Mouse (Mus musculus) hindbrain, embryonic 13.5 days (tissue): ENCODE data around the gene Fam102a. TPM values are rescaled to one million over a fixed set of nuclear protein-coding genes. Genes with fewer than 3 reads are reported as not detected.

Experiments used
- ATAC-seq: fragments of 200-750 bp; cut with Nextera tagmentation; 2 replicates; pipeline ENCODE4 v1.8.0; 2017; ENCODE audit warnings: moderate TSS enrichment; ENCODE audit not compliant: low FRiP score
- H3K27ac ChIP-seq: fragments of 300-500 bp; sonication (generic); 2 replicates; pipeline ENCODE4 v1.5.1; 2015; ENCODE audit warnings: inconsistent platforms, mild to moderate bottlenecking, moderate library complexity
- H3K27me3 ChIP-seq: fragments of 300-500 bp; sonication (generic); 2 replicates; pipeline ENCODE4 v1.6.1; 2015; ENCODE audit warnings: mild to moderate bottlenecking, inconsistent platforms
- H3K36me3 ChIP-seq: fragments of 300-500 bp; sonication (generic); 2 replicates; pipeline ENCODE4 v1.6.1; 2015; ENCODE audit warnings: mild to moderate bottlenecking, inconsistent platforms
- H3K4me1 ChIP-seq: fragments of 300-500 bp; sonication (generic); replicated peaks from 2 replicates; pipeline ENCODE4 v1.6.1; 2015; ENCODE audit warnings: inconsistent platforms
- H3K4me2 ChIP-seq: fragments of 300-500 bp; sonication (generic); 2 replicates; pipeline ENCODE4 v1.6.1; 2015; ENCODE audit warnings: inconsistent platforms, mild to moderate bottlenecking, moderate library complexity
- H3K4me3 ChIP-seq: fragments of 300-500 bp; sonication (generic); 2 replicates; pipeline ENCODE4 v1.5.1; 2015; ENCODE audit warnings: mild to moderate bottlenecking, inconsistent platforms
- H3K9ac ChIP-seq: fragments of 300-500 bp; sonication (generic); 2 replicates; pipeline ENCODE4 v1.6.1; 2015; ENCODE audit warnings: mild to moderate bottlenecking, inconsistent platforms
- H3K9me3 ChIP-seq: fragments of 300-500 bp; sonication (generic); 2 replicates; pipeline ENCODE4 v1.6.1; 2016; ENCODE audit warnings: inconsistent platforms
- WGBS: fragments of 180-500 bp; shearing (Covaris S2); methylation state at CpG from one replicate; pipeline ENCODE4 v1.1.7; 2015; 5-methylcytosine and 5-hydroxymethylcytosine counted together
- polyA plus RNA-seq: library from polyadenylated mRNA; unstranded; fragments of >200 nt; fragmentation: Nextera tagmentation; extraction: Ambion mirVana; gene quantifications from 2 replicates; pipeline ENCODE4 v1.2.1, GENCODE M21; 2015

Gene Fam102a
- polyA plus RNA-seq, 1 experiment from 2014 or later, result 7.1 TPM

GRCm38 (mm10) chr2:32590224-32590623, 55.1 kb downstream of the Fam102a start:
- Histone ChIP-seq H3K9ac (no peak overlapping the region), H3K27me3 (peaks cover 8% of the 10 kb centered on the region; the same call in 1 of the 2 replicates), H3K4me2 (no peak overlapping the region), H3K27ac (no peak overlapping the region), H3K4me1 (peaks cover 37% of the 10 kb centered on the region), H3K36me3 (peaks cover 12% of the 10 kb centered on the region), H3K9me3 (no peaks in the 10 kb centered on the region), H3K4me3 (no peak overlapping the region)
- ATAC-seq, result no peak
- WGBS, result 81% methylated on average over 10 of the region's 10 CpGs

GRCm38 (mm10) chr2:32591249-32591648, 56.1 kb downstream of the Fam102a start:
- Histone ChIP-seq H3K27ac (no peak overlapping the region), H3K4me3 (no peak overlapping the region)
- WGBS, result 77% methylated on average over 6 of the region's 6 CpGs

GRCm38 (mm10) chr2:32596725-32597124, 61.6 kb downstream of the Fam102a start:
- no peak overlapping the region for H3K27ac ChIP-seq

More at GRCm38 (mm10) chr2:32591249-32591648, 56.1 kb downstream of the Fam102a start:
- no peak overlapping the region for H3K9ac ChIP-seq
- no peak overlapping the region for H3K4me2 ChIP-seq
- no peak for ATAC-seq
- no peaks in the 10 kb centered on the region for H3K9me3 ChIP-seq
- peaks cover 37% of the 10 kb centered on the region for H3K4me1 ChIP-seq
- H3K27me3 ChIP-seq, result 0 out of 2 replicates have a peak, but pooled peaks cover 4% of the 10 kb centered on the region
- H3K36me3 ChIP-seq, result peaks cover 18% of the 10 kb centered on the region

GRCm38 (mm10) chr2:32597248-32597647, 62.1 kb downstream of the Fam102a start:
- Histone ChIP-seq H3K4me2 (no peak overlapping the region), H3K27ac (no peak overlapping the region), H3K9me3 (no peaks in the 10 kb centered on the region), H3K4me1 (0 out of 2 replicates have a peak, but pooled peaks cover 4% of the 10 kb centered on the region), H3K4me3 (no peak overlapping the region), H3K9ac (no peak overlapping the region), H3K36me3 (peaks cover 23% of the 10 kb centered on the region), H3K27me3 (no peaks in the 10 kb centered on the region)
- WGBS, result 90% methylated on average over 5 of the region's 5 CpGs
- no peak for ATAC-seq

More at GRCm38 (mm10) chr2:32596725-32597124, 61.6 kb downstream of the Fam102a start:
- Histone ChIP-seq H3K4me1 (0 out of 2 replicates have a peak, but pooled peaks cover 4% of the 10 kb centered on the region), H3K9ac (no peak overlapping the region), H3K4me2 (no peak overlapping the region), H3K4me3 (no peak overlapping the region), H3K9me3 (no peaks in the 10 kb centered on the region), H3K27me3 (no peaks in the 10 kb centered on the region), H3K36me3 (peaks cover 23% of the 10 kb centered on the region)
- 74% methylated on average over 13 of the region's 13 CpGs for WGBS
- no peak for ATAC-seq

- H3K27me3 ChIP-seq, result no peaks in the 10 kb centered on the region
- no peak overlapping the region for H3K27ac ChIP-seq
- WGBS, result 88% methylated on average over 5 of the region's 5 CpGs
- 0 out of 2 replicates have a peak, but pooled peaks cover 6% of the 10 kb centered on the region for H3K4me1 ChIP-seq
- 0 out of 2 replicates have a peak overlapping the region, but pooled peaks have one; percentile 19 for H3K9ac ChIP-seq
- ATAC-seq, result no peak
- H3K4me3 ChIP-seq, result no peak overlapping the region
- no peaks in the 10 kb centered on the region for H3K9me3 ChIP-seq
- H3K36me3 ChIP-seq, result peaks cover 23% of the 10 kb centered on the region
- H3K4me2 ChIP-seq, result no peak overlapping the region
Observed at GRCm38 (mm10) chr2:32597699-32598098, 62.6 kb downstream of the Fam102a start.

GRCm38 (mm10) chr2:32598506-32598905, 63.4 kb downstream of the Fam102a start:
- H3K4me3 ChIP-seq, result no peak overlapping the region
- H3K27ac ChIP-seq, result no peak overlapping the region
- H3K27me3 ChIP-seq, result no peaks in the 10 kb centered on the region
- no peaks in the 10 kb centered on the region for H3K9me3 ChIP-seq
- H3K9ac ChIP-seq, result no peak overlapping the region
- WGBS, result 86% methylated on average over 8 of the region's 8 CpGs
- H3K36me3 ChIP-seq, result peaks cover 23% of the 10 kb centered on the region
- H3K4me2 ChIP-seq, result no peak overlapping the region
- ATAC-seq, result no peak
- H3K4me1 ChIP-seq, result 0 out of 2 replicates have a peak, but pooled peaks cover 8% of the 10 kb centered on the region

GRCm38 (mm10) chr2:32599409-32599808, 64.3 kb downstream of the Fam102a start, which contains the start of gene St6galnac6:
TSS of gene St6galnac6 (plus strand) at chr2:32599709.
- peaks cover 17% of the 10 kb centered on the region for H3K36me3 ChIP-seq
- H3K27me3 ChIP-seq, result no peaks in the 10 kb centered on the region
- ATAC-seq, result no peak
- H3K4me3 ChIP-seq, result no peak within 1 kb of the TSS
- H3K9me3 ChIP-seq, result no peaks in the 10 kb centered on the region
- no peak within 1 kb of the TSS for H3K4me2 ChIP-seq
- H3K27ac ChIP-seq, result no peak within 1 kb of the TSS
- no peak within 1 kb of the TSS for H3K9ac ChIP-seq
- WGBS, result 93% methylated on average over 3 of the region's 3 CpGs
- 0 out of 2 replicates have a peak, but pooled peaks cover 8% of the 10 kb centered on the region for H3K4me1 ChIP-seq

GRCm38 (mm10) chr2:32601417-32602065, 66.4 kb downstream of the Fam102a start:
- H3K4me3 ChIP-seq, result no peak overlapping the region
- peaks cover 5% of the 10 kb centered on the region; the same call in 1 of the 2 replicates for H3K36me3 ChIP-seq
- no peak for ATAC-seq
- no peak overlapping the region for H3K4me2 ChIP-seq
- no peak overlapping the region for H3K27ac ChIP-seq
- H3K9ac ChIP-seq, result 0 out of 2 replicates have a peak overlapping the region, but pooled peaks have one; percentile 46
- 0 out of 2 replicates have a peak, but pooled peaks cover 8% of the 10 kb centered on the region for H3K4me1 ChIP-seq
- 41% methylated on average over 8 of the region's 8 CpGs for WGBS
- no peaks in the 10 kb centered on the region for H3K9me3 ChIP-seq
- 0 out of 2 replicates have a peak, but pooled peaks cover 5% of the 10 kb centered on the region for H3K27me3 ChIP-seq

- peak overlapping the region; percentile 18; the same call in 1 of the 2 replicates for H3K4me3 ChIP-seq
- no peaks in the 10 kb centered on the region for H3K9me3 ChIP-seq
- H3K27me3 ChIP-seq, result peaks cover 10% of the 10 kb centered on the region; the same call in 1 of the 2 replicates
- no peak overlapping the region for H3K9ac ChIP-seq
- ATAC-seq, result no peak
- under 1% methylated on average over 11 of the region's 11 CpGs for WGBS
- peaks cover 14% of the 10 kb centered on the region for H3K4me1 ChIP-seq
- no peak overlapping the region for H3K27ac ChIP-seq
- peak overlapping the region; percentile 45; the same call in 1 of the 2 replicates for H3K4me2 ChIP-seq
- no peaks in the 10 kb centered on the region; the same call in 1 of the 2 replicates for H3K36me3 ChIP-seq
Observed at GRCm38 (mm10) chr2:32602600-32603054, 67.5 kb downstream of the Fam102a start.

GRCm38 (mm10) chr2:32604631-32605030, 69.5 kb downstream of the Fam102a start:
- H3K9me3 ChIP-seq, result no peaks in the 10 kb centered on the region
- no peaks in the 10 kb centered on the region for H3K36me3 ChIP-seq
- H3K9ac ChIP-seq, result no peak overlapping the region
- no peak overlapping the region for H3K27ac ChIP-seq
- peaks cover 19% of the 10 kb centered on the region; the same call in 1 of the 2 replicates for H3K27me3 ChIP-seq
- no peak for ATAC-seq
- 49% methylated on average over 10 of the region's 10 CpGs for WGBS
- peaks cover 28% of the 10 kb centered on the region for H3K4me1 ChIP-seq
- H3K4me3 ChIP-seq, result no peak overlapping the region
- no peak overlapping the region for H3K4me2 ChIP-seq

GRCm38 (mm10) chr2:32606161-32607142, 71.3 kb downstream of the Fam102a start:
- ATAC-seq, result peak; percentile 83
- Histone ChIP-seq H3K4me1 (peaks cover 38% of the 10 kb centered on the region), H3K9me3 (no peaks in the 10 kb centered on the region), H3K36me3 (no peaks in the 10 kb centered on the region), H3K4me2 (peak overlapping the region; percentile 89), H3K27me3 (peaks cover 19% of the 10 kb centered on the region; the same call in 1 of the 2 replicates), H3K27ac (no peak overlapping the region), H3K9ac (peak overlapping the region; percentile 85), H3K4me3 (peak overlapping the region; percentile 76)
- WGBS, result 19% methylated on average over 31 of the region's 55 CpGs
